Mouse (Mus musculus) adipocyte (in vitro differentiated cells): ENCODE measurements around the gene Leng1.

ENCODE experiments used
- DNase-seq: peaks from one replicate; pipeline ENCODE4 v3.0.0-alpha.2; 2016; ENCODE audit warnings: low spot score

Gene Leng1

DNA sequence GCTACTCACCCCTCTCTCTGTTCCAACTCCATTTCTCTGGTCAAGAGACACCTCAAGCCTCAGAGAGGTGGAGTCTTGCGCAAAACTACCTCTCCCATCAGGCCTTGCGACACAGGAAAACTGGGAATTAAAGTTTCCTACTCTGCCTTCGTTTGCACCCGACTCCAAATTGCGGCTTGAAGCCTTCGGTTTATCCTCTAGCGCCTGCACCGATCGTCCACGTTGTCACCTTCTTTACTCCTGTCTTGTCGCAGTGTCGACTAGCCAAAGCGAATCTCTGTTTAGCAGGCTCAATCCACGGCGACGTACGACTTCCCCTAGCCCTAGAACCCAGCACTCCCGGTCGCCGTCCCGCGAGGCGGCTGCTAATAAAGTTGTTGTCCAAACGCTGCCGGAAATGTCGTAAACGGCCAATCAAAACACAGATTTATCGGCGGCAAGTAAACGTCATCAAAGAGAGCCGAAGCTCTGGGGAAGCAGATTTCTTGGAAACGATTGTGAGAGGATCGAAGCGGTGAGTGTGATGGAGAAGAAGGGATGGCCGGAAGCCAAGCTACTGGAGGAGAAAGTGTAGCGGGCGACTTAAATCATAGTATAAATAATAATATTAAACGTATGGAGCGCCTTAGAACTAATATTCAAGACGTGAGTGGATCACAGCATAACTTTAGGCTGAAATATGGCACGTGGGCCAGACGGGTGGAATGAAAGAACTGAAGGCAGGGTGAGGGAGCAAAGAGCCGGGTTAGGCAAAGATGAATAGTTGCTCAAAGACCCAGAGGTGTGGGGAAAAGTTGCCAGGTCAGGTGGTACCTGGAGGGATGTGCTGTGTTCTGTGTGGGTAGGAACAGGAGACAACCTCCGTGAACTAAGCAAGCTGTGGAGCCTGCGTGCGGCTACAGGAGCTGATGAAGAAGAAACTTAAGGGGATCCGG is 35.8 kb downstream of the Leng1 start, which contains the start of the genes Tfpt and Prpf31:
Gene Tfpt (minus strand): TSS at position 387 of the 935 bp plus-strand sequence.
Gene Prpf31 (plus strand): TSS at position 443 of the 935 bp plus-strand sequence.
- peak; percentile 93 for DNase-seq

- DNase-seq, result no peak
Observed at GRCm38 (mm10) chr7:3629030-3629429, 36.6 kb downstream of the Leng1 start.

GRCm38 (mm10) chr7:3617242-3617995 is 48.2 kb downstream of the Leng1 start, which contains the start of gene Ndufa3:
Gene Ndufa3 (plus strand): TSS chr7:3617373.
- peak; percentile 87 for DNase-seq

DNA sequence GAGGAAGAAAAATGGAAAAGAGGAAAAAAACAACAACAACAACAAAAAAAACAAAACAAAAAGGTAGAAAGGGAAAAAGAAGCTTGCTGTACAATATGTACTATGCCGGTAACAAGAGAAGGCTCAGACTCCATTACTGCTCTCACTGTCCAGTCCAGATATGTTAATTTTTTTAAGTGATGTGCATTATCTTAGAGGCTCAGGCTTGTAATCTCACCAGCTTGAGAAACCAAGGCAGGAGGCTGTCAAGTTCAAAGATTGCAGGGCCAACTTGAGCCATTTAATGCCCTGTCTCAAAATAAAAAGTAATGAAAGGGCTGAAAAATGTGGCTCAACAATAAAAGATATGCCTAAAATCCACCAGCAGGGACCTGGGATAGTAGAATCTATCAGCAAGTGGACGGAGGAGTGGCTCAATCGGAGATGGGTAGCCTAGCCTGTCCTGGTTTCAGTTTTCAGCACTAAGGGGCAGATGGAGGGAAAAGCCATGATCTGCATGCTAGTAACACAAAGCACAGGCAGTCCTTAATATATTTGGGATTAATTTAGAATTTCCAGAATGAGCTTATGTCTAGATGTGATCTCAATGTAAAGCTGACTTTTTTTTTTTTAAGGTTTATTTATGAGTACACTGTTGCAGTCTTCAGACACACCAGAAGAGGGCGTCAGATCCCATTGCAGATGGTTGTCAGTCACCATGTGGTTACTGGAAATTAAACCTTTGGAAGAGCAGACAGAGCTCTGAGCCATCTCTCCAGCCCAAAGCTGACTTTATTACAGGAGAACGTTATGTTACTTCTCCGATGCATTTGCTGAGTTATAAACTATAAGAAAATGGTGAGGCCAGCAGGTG is 49.0 kb downstream of the Leng1 start:
- DNase-seq, result no peak

DNA sequence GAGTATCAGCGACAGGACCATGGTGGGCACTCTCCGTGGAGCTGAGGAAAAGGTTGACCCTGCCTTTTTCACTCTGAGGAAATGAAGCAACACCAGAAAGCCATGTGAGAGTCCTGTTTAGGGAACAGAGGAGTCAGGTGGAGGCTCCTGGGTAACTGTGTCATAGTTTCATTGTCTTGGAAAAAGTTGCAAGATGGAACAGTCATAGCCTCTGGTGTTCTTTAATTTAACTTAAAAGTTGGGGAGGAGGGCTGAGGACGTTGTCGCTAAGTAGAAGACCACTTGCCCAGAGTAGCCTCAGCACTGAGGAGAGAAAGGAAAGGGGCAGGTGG is 49.6 kb downstream of the Leng1 start, which contains the start of gene Oscar:
Gene Oscar (minus strand): TSS at position 101 of the 332 bp plus-strand sequence.
- DNase-seq, result no peak

DNA sequence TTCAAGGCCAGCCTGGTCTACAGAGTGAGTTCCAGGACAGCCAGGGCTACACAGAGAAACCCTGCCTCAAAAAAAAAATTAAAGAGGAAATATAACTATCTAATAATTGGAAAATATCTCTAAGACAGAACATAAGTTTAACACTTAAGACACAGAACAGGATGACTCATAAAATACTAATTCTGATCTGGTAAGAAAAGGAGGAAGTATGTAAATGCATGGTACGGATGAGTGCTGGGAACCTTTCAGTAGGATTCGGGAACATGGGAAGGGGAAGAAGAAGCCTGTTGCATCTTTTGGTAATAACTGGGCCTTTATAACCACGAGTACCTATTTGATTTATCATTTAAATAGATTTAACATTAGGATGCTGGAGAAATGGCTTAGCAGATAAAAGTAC is 51.6 kb downstream of the Leng1 start:
- no peak for DNase-seq

DNA sequence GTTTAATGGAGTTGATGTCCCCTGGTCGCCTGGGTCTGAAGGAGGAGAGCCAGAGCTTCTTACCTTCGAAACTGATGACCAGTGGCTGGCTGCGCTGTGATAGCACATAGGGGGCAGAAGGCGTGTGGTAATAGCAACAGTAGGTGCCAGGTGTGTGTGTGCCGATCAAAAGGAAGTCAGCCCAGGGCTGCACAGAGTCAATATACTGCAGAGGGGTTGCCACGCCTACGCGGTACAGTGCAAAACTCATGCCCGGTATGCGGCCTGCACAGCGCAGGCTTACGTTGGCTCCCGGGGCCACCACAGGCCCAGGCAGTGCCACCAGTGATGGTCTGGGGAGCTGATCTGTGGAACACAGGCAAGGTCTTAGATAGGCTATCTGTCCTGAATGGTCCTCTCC is 54.6 kb downstream of the Leng1 start:
- no peak for DNase-seq

GRCm38 (mm10) chr7:3610437-3610836 is 55.2 kb downstream of the Leng1 start:
- no peak for DNase-seq
